Mouse (Mus musculus) urinary bladder, postnatal 25 days (tissue): ENCODE measurements around the gene Lonp2.

ENCODE experiments used
- DNase-seq: peaks from one replicate; pipeline ENCODE4 v3.0.0; 2022; ENCODE audit warnings: low spot score

The Lonp2 gene

GRCm38 (mm10) chr8:86623911-86624731 is at the start of gene Lonp2:
Lonp2 (plus strand) TSS chr8:86624043.
- DNase-seq = peak; percentile 97

- no peak for DNase-seq
Measured at GRCm38 (mm10) chr8:86577547-86577946, 46.3 kb upstream of the Lonp2 start.

- no peak for DNase-seq
Measured at GRCm38 (mm10) chr8:86578076-86578475, 45.8 kb upstream of the Lonp2 start.

- no peak for DNase-seq
Measured at GRCm38 (mm10) chr8:86578693-86579092, 45.1 kb upstream of the Lonp2 start.

- DNase-seq = no peak
Measured at GRCm38 (mm10) chr8:86580458-86580857, 43.4 kb upstream of the Lonp2 start, which contains the start of gene Abcc12. Abcc12 (minus strand) TSS chr8:86580686.

- no peak for DNase-seq
Measured at GRCm38 (mm10) chr8:86581921-86582331, 41.9 kb upstream of the Lonp2 start.

GRCm38 (mm10) chr8:86585118-86585517 is 38.7 kb upstream of the Lonp2 start:
- DNase-seq = peak; percentile 70

GRCm38 (mm10) chr8:86585532-86585931 is 38.3 kb upstream of the Lonp2 start:
- peak; percentile 58 for DNase-seq

- no peak for DNase-seq
Measured at GRCm38 (mm10) chr8:86586058-86586457, 37.8 kb upstream of the Lonp2 start.

GRCm38 (mm10) chr8:86586642-86587041 is 37.2 kb upstream of the Lonp2 start:
- no peak for DNase-seq

- no peak for DNase-seq
Measured at GRCm38 (mm10) chr8:86588338-86588737, 35.5 kb upstream of the Lonp2 start.

GRCm38 (mm10) chr8:86593099-86593498 is 30.7 kb upstream of the Lonp2 start:
- no peak for DNase-seq

GRCm38 (mm10) chr8:86594159-86594796 is 29.6 kb upstream of the Lonp2 start:
- DNase-seq = no peak

GRCm38 (mm10) chr8:86595671-86596070 is 28.2 kb upstream of the Lonp2 start:
- no peak for DNase-seq

GRCm38 (mm10) chr8:86597681-86598080 is 26.2 kb upstream of the Lonp2 start:
- DNase-seq = no peak

- DNase-seq = no peak
Measured at GRCm38 (mm10) chr8:86599299-86599698, 24.5 kb upstream of the Lonp2 start.

- no peak for DNase-seq
Measured at GRCm38 (mm10) chr8:86600311-86600710, 23.5 kb upstream of the Lonp2 start.

GRCm38 (mm10) chr8:86603174-86603573 is 20.7 kb upstream of the Lonp2 start:
- DNase-seq = no peak

GRCm38 (mm10) chr8:86604676-86605075 is 19.2 kb upstream of the Lonp2 start:
- DNase-seq = no peak

GRCm38 (mm10) chr8:86613798-86614197 is 10.0 kb upstream of the Lonp2 start:
- DNase-seq = no peak

GRCm38 (mm10) chr8:86615095-86615769 is 8.6 kb upstream of the Lonp2 start:
- DNase-seq = no peak

GRCm38 (mm10) chr8:86617759-86618387 is 6.0 kb upstream of the Lonp2 start:
- no peak for DNase-seq
